Mouse (Mus musculus) ovary, postnatal 36 days (tissue): ENCODE measurements around the gene Ifngr2.

Experiments
- DNase-seq: peaks from one replicate; pipeline ENCODE4 v3.0.0; 2022; ENCODE audit warnings: low spot score, mixed read lengths

Gene Ifngr2

GRCm38 (mm10) chr16:91565292-91565951, 18.6 kb downstream of the Ifngr2 start:
- peak; percentile 45 for DNase-seq

- DNase-seq: no peak
Measured at GRCm38 (mm10) chr16:91566002-91566401, 19.1 kb downstream of the Ifngr2 start.

GRCm38 (mm10) chr16:91568960-91569359, 22.1 kb downstream of the Ifngr2 start:
- DNase-seq: no peak

- DNase-seq: no peak
Measured at GRCm38 (mm10) chr16:91571105-91571504, 24.2 kb downstream of the Ifngr2 start.

GRCm38 (mm10) chr16:91575151-91575550, 28.3 kb downstream of the Ifngr2 start:
- DNase-seq: peak; percentile 35

- DNase-seq: no peak
Measured at GRCm38 (mm10) chr16:91578980-91579720, 32.3 kb downstream of the Ifngr2 start.

GRCm38 (mm10) chr16:91582307-91582706, 35.4 kb downstream of the Ifngr2 start:
- no peak for DNase-seq

GRCm38 (mm10) chr16:91585617-91586016, 38.7 kb downstream of the Ifngr2 start:
- no peak for DNase-seq

DNA sequence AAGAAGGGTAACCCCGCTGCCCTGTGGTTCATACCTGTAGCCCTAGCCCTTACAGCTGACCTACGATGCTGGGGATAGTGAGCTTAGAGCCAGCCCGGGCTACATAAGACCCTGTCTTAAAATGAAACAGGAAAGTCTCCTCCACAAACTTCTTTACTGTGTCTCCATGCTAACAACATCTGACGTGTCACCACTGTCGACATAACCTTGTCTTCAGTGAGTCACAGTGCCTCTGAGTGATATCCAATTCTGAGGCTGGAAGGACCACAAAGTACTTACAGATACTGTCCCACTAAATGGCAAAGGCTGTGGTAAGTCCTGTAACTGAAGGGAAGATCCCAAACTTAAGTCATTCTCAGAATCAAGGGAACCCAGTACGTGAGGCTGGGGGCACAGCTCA, 39.4 kb downstream of the Ifngr2 start:
- DNase-seq: no peak

DNA sequence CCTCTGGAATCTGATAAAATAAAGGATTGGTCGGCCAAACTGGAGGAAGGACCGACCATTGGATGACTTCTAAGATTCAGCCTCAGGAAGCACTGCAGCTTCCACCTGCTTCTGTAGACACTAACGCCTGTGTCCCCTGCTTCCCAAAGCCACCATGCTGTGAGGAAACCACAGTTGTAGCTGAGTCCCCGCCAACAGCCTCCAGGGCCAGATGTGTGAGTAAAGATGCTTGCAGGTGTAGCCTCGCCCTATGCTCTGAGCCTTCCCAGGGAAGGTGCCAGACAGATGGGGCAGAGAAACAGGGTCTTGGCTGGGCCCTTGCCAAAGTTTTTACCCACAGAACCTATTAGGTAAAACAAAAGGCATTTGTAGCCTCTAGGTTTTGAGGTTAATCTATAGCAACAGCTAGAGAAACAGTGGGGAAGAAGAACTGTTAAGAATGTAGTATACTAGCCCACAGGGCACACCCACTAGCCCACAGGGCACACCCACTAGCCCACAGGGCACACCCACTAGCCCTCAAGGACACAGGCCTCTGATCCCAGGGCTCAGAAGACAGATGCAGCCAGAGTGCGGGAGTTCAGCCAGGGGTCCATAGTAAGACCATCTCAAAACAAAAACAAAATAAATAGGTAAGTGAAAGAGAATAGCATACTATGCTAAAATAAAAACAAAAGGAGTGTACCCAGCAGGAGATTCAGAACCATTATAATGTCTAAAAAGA, 41.0 kb downstream of the Ifngr2 start:
- no peak for DNase-seq

GRCm38 (mm10) chr16:91588703-91589102, 41.8 kb downstream of the Ifngr2 start:
- DNase-seq: no peak

DNA sequence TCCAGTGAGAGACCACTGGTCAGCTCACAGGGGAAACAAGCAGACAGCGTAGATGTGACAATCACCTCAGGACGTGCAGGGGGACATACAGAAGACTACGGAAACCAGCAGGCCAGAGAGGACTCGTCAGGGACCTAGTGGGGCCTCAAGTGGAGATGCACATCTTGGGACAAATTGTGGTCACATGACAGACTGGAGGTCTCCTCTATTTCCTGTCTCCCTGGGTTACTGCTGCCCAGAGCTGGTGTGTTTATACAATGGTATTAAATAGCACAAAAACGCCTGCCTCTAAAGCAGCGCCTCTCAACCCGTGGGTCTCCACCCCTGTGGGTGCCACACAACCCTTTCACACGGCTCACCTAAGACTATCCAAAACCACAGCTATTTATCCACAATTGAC, 45.3 kb downstream of the Ifngr2 start:
- no peak for DNase-seq

- no peak for DNase-seq
Measured at GRCm38 (mm10) chr16:91593262-91593661, 46.4 kb downstream of the Ifngr2 start.

DNA sequence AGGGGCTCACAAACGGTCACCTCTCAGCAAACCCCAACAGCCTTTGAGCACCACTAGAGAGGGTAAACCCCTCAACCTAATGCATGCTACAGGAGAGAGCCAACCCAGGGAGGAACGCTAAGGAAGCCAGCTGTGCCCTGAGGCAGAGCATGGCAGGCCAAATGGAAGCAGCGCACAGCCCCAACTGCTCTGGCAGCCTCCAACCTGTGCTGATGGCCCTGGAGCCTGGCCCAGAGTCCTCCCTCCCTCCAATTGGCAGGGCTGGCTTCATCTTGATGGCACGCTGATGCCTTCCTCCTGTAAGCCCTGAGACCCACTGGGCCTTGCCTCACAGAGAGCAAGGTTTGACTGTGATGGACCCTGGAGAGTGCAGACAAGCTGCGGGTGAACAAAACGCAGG, 48.2 kb downstream of the Ifngr2 start:
- no peak for DNase-seq

DNA sequence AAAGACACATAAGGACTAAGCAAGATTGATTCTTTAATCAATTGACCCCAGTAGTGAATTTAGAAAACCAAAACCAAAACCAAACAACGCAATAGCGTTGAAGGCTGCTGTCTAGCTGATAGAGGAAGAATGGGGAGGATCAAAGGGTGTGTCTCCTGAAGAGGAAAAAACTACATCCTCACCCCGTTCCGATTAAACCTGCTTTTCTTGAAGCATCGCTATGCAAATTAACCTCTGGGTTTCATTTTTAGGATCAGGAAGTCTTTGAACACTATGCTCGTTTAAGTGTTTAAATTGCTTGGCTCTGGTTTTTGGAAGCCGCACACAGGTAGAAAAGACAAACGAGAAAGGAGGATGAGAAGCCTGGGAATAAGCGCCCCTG, 49.5 kb downstream of the Ifngr2 start:
- DNase-seq: no peak

DNA sequence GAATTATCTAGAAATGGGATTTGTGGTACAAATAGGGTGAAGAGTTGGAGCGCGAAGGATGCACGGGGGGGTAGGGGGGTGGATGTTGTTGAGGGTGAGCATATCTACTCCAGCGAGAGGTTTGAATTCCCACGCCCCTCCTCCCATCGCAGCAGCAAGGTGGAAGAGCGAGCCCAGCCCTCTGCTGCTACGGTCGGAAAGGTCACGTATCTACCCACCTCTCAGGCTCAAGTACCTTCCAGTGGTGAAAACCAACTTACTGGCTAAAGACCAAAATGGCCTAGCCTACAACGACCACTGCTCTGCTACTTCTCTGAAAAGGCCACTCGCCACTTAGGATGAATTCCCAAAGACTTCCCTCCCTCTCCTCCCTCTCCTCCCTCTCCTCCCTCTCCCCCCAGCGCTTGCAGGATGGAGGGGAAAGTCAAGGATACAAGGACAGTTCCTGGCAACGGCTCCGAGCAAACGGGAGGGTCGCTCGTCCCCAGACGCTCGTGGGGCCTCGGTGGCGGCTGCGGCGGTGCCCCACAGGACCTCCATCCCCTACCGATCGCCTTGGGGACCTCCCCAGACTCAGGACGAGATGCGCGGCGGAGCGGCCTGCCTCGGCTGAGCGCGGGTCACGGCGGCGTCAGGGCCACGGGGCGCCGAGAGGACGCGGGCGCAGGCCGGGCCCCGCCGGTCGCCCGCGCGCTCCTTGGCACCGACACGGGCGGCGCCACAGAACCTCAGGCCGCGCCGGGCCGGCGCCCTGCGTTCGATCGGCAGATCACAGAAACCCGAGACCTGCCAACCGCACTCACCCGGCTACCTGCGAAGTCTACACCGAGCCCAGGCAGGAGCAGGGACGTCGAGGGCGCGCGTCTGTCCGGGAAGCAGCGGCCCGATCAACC, 50.2 kb downstream of the Ifngr2 start:
- no peak for DNase-seq

GRCm38 (mm10) chr16:91597672-91598010, 50.8 kb downstream of the Ifngr2 start, which contains the start of gene Tmem50b:
Gene Tmem50b (minus strand): TSS chr16:91597800.
- DNase-seq: peak; percentile 99

GRCm38 (mm10) chr16:91599242-91599641, 52.4 kb downstream of the Ifngr2 start:
- DNase-seq: no peak

DNA sequence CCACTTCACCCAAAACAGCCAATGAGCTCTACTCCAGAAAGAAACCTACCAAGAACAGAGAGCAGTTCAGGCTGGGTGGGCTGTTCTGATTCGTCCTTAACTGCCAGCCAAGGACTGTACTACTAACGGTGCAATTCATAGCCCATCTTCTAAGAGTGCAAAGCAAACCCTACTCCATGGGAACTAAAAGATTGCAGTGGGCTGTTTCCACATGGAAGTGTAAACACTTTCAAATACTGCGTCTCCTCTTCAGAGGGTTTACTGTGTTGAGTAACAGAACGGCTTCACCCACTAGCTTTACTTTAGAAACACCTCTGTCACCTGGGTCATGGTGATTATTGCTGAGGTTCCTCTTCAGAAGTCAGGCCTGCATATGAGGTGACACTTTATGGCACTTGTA, 54.2 kb downstream of the Ifngr2 start:
- DNase-seq: no peak

DNA sequence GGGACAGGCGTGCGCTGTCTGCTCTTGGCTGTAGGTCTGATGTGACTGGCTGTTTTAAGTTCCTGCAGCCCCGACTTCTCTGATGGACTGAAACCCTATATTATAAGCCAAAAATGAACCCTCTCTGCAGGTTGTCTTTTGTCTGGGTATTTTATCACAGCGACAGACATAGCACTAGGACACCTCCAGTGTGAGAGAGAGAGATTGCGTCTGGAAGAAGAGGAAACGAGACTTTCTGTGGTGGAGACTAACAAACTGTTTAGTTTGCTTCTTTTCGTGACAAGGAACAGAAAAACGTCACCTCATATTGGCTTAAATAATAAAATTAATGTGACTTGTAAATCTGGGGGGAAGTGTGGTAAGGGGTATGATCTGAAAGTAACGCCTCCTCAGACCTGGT, 54.8 kb downstream of the Ifngr2 start:
- no peak for DNase-seq

GRCm38 (mm10) chr16:91605156-91605555, 58.3 kb downstream of the Ifngr2 start:
- DNase-seq: no peak

DNA sequence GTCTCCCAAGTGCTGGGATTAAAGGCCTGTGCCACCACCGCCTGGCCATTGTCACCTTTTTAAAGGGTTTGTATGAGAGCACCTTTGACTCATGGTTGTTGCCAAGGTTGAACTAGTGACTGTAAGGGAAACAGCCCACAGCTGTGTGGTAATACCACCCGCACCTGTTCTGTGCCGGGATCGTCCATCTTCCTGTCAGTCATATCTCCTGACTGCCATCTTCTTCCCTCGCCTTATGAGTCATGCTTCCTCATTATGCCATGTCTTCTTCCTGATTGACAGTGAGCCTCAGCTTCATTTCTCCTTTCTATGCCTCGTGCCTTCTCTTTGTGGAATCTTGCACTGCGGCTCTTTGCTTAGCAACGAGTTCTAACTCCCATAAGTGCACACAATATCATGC, 60.1 kb downstream of the Ifngr2 start:
- DNase-seq: no peak
